Mouse (Mus musculus): ENCODE data around the gene Gtpbp1.
A peak's percentile ranks its signal among the peaks of the same experiment; 100 is the strongest.

GRCm38 (mm10) chr15:79651481-79651880, 39.2 kb upstream of the Gtpbp1 start:
- TF ChIP-seq POLR2A (IDR thresholded peaks at IDR 0.05; ENCODE audit: low read depth, low read length): no peak
- peak; percentile 9; the same call in 1 of the 2 replicates for TF ChIP-seq CTCF (IDR thresholded peaks at IDR 0.05; ENCODE audit: borderline replicate concordance, insufficient read depth, low read length)

Measured in embryonic fibroblast, embryonic 13.5 days (primary cell).